Mouse (Mus musculus): ENCODE data around the gene Tmem69. TPM values are rescaled to one million over a fixed set of nuclear protein-coding genes. Genes with fewer than 3 reads are reported as not detected.

Gene Tmem69
- polyA plus RNA-seq (2015; fragmentation: Nextera tagmentation; extraction: Ambion mirVana): 19.2 and 21.3 TPM in 2 replicates

DNA sequence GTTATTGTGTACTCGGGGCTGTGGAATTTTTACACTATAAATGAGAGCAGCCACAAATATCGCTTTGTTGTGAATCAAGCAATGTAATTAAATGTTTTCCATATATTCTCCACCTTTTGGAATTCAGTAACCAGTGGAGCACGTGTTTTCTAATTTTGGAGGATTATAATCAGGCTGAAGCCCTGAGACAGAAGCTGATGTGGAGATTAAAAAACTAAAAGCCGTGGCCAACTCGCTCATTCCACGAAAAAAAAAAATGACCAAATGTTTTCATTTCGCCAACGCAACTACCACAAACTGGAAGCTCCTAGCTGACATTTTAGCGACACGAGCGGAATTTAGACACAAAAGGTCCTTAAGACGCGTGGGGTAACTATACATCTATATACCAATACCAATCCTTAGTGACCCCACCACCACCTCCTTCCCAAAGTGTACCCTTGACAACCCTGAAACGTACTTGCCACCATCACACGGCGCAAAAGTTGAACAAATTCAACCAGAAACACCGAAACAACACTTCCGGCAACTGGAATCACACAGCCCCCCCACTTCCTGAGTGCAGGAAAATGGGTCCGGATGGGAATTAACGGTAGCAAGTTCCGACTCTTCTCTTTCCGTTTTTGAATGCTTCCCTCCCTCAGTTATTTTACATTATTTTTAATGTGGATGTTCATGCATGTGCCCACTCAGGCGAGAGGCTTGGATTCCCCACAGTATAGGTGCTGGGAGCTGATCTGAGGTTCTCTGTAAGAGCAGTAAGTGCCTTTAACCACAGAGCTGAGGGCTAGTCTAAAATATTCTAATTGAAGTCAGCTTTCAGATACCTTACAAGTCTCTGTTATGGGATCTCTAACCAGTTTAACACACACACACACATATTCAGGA, at the start of gene Tmem69:
Tmem69 (minus strand) TSS at position 524 of the 888 bp plus-strand sequence.
- H3K9me3 ChIP-seq (replicated peaks): no peaks in the 10 kb centered on the region
- peaks cover 25% of the 10 kb centered on the region for H3K4me1 ChIP-seq (replicated peaks)
- H3K4me3 ChIP-seq (replicated peaks): peak within 1 kb of the TSS; percentile 97
- peak within 1 kb of the TSS; percentile 96 for H3K9ac ChIP-seq
- peaks cover 19% of the 10 kb centered on the region for H3K36me3 ChIP-seq (replicated peaks)
- ATAC-seq (ENCODE audit: insufficient read depth): no peak
- 2% methylated on average over 23 of the region's 23 CpGs for WGBS (ENCODE audit: insufficient replicate concordance)
- H3K4me2 ChIP-seq: peak within 1 kb of the TSS; percentile 96
- H3K27ac ChIP-seq (replicated peaks): peak within 1 kb of the TSS; percentile 98
- H3K27me3 ChIP-seq: no peaks in the 10 kb centered on the region

DNA sequence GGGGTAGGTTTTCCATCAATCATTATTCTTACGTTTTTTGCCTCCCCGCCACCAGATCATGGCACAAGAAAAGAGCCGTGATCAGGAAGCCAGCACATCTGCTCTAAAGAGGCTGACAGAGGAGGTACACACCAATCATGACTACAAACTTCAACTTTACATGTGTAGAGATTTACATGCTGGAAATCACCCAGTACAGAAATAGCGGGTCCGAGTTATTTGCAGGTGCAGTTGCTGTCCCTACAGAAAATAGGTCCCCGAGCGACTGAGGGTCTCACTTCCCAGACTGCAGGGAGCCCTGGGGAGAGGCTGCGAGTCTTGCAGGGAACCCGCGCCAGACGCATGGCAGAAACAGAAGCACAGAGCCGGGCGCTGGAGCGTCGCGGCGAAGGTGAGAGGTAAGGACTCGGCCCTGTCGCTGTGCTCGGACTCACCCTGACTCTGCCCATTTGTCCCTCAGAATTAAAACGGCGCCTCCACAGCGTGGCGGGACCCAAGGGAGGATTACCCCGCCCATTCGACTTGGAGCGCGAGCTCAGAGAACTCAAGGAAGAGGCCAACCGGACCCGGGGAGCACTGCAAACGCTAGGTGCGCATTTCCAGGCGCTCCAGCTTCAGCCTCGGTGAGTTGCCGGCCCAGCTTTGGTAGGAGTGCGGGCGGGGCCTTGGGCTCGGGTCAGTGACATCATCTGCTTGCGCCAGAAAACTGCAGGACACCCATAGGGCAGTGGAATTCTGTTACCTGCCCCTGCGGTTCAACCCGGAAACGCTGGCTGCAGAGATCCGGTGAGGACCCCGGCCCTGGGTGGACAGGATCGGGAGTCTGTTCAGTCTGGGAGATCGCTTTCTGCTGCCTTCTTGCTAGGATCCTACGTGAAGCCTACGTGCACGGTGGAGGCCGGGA, 41.5 kb upstream of the Tmem69 start:
- peak overlapping the region; percentile 92 for H3K4me2 ChIP-seq
- H3K27ac ChIP-seq (replicated peaks): peak overlapping the region; percentile 77
- peak; percentile 93 for ATAC-seq (ENCODE audit: insufficient read depth)
- peak overlapping the region; percentile 72 for H3K9ac ChIP-seq
- H3K36me3 ChIP-seq (replicated peaks): peaks cover 51% of the 10 kb centered on the region
- H3K4me1 ChIP-seq (replicated peaks): peaks cover 33% of the 10 kb centered on the region
- peak overlapping the region; percentile 76 for H3K4me3 ChIP-seq (replicated peaks)
- H3K9me3 ChIP-seq (replicated peaks): no peaks in the 10 kb centered on the region
- no peaks in the 10 kb centered on the region for H3K27me3 ChIP-seq
- WGBS (ENCODE audit: insufficient replicate concordance): 1% methylated on average over 50 of the region's 50 CpGs

DNA sequence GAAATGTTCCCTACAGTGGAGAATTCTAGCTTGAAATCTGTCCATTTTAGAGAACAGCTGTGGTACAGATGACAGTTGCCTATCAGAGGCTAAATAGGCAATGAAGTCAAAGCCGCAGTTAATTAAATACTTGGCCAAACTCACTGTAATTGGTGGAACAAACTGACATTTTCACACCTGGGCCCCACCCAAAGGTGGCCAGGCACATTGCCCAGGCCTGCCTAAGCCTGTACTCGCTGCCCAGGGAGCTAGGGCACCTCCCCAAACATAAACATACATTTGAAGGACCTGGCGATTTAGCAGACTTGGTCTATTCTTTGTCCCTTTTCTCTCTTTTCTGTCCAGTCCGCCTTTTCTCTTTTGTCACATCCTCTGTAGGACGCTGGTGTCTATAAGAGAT, 40.6 kb upstream of the Tmem69 start, which contains the start of gene Ccdc17:
Ccdc17 (plus strand) TSS at position 276 of the 400 bp plus-strand sequence.
- H3K4me3 ChIP-seq (replicated peaks): peak within 1 kb of the TSS; percentile 76
- peaks cover 33% of the 10 kb centered on the region for H3K4me1 ChIP-seq (replicated peaks)
- H3K4me2 ChIP-seq: peak within 1 kb of the TSS; percentile 92
- peak within 1 kb of the TSS; percentile 72 for H3K9ac ChIP-seq
- peak within 1 kb of the TSS; percentile 77 for H3K27ac ChIP-seq (replicated peaks)
- H3K36me3 ChIP-seq (replicated peaks): peaks cover 51% of the 10 kb centered on the region
- 33% methylated on average over 5 of the region's 5 CpGs for WGBS (ENCODE audit: insufficient replicate concordance)
- ATAC-seq (ENCODE audit: insufficient read depth): no peak
- H3K9me3 ChIP-seq (replicated peaks): no peaks in the 10 kb centered on the region
- no peaks in the 10 kb centered on the region for H3K27me3 ChIP-seq

DNA sequence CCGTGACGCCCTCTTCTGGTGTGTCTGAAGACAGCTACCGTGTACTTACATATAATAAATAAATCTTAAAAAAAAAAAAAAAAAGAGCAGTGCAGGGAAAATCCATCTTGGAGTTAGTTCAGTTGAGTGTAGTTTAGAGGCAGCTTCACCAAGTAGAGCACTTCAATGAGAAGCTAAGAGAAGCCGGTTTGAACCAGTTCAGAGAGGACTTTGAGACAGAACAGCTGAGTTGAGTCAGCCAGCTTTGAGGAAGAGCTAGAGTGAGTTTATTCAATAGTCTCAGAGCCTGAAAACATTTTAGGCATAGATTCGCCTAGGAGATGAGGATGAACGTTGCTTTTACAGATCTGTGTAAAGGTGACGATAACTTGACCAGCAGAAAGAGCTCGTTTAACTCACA, 40.1 kb upstream of the Tmem69 start:
- Histone ChIP-seq H3K9me3 (replicated peaks) (no peaks in the 10 kb centered on the region), H3K4me2 (no peak overlapping the region), H3K27me3 (no peaks in the 10 kb centered on the region), H3K4me1 (replicated peaks) (peaks cover 33% of the 10 kb centered on the region), H3K4me3 (replicated peaks) (no peak overlapping the region), H3K9ac (no peak overlapping the region), H3K36me3 (replicated peaks) (peaks cover 51% of the 10 kb centered on the region), H3K27ac (replicated peaks) (no peak overlapping the region)
- no peak for ATAC-seq (ENCODE audit: insufficient read depth)
- WGBS (ENCODE audit: insufficient replicate concordance): 75% methylated on average over 8 of the region's 8 CpGs

DNA sequence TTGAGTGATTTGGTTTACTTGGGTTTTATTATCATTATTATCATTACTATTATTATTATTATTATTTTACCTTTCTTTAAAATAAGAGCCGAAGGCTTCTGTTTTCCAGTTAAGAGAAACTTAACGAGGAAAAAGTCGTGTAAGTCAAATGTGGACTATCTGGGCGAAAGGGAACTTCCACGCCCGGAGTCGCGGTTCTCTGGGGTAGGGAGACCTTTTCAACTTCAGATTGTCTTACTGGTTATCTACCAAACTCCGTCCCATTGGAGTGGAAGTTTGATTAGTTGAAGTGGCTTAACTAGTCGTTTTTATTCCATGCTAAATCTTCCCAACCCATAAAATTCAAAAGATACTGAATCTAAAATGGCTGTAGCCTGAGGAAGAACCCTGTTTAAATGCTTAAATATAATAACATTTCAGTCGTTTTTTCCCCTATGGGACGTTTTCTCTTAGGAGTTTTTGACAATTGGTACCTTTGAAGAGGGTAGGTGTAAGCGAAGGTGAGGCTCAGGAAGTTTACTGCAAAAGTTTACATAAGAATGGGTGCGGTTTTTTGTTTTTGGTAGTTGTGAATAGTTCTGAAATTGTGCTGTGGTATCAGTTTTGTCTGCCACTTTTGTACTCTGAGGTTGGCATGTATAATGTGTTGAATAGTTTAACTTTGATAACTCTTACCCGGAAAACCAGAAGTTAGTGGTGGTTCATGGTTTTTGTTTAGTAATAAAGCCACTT, 2.6 kb upstream of the Tmem69 start:
- no peak for ATAC-seq (ENCODE audit: insufficient read depth)
- H3K4me2 ChIP-seq: peak overlapping the region; percentile 96
- H3K9me3 ChIP-seq (replicated peaks): no peaks in the 10 kb centered on the region
- peaks cover 41% of the 10 kb centered on the region for H3K4me1 ChIP-seq (replicated peaks)
- H3K27me3 ChIP-seq: no peaks in the 10 kb centered on the region
- peaks cover 9% of the 10 kb centered on the region for H3K36me3 ChIP-seq (replicated peaks)
- under 1% methylated on average over 15 of the region's 15 CpGs for WGBS (ENCODE audit: insufficient replicate concordance)
- H3K4me3 ChIP-seq (replicated peaks): peak overlapping the region; percentile 97
- H3K9ac ChIP-seq: peak overlapping the region; percentile 96
- H3K27ac ChIP-seq (replicated peaks): peak overlapping the region; percentile 98

DNA sequence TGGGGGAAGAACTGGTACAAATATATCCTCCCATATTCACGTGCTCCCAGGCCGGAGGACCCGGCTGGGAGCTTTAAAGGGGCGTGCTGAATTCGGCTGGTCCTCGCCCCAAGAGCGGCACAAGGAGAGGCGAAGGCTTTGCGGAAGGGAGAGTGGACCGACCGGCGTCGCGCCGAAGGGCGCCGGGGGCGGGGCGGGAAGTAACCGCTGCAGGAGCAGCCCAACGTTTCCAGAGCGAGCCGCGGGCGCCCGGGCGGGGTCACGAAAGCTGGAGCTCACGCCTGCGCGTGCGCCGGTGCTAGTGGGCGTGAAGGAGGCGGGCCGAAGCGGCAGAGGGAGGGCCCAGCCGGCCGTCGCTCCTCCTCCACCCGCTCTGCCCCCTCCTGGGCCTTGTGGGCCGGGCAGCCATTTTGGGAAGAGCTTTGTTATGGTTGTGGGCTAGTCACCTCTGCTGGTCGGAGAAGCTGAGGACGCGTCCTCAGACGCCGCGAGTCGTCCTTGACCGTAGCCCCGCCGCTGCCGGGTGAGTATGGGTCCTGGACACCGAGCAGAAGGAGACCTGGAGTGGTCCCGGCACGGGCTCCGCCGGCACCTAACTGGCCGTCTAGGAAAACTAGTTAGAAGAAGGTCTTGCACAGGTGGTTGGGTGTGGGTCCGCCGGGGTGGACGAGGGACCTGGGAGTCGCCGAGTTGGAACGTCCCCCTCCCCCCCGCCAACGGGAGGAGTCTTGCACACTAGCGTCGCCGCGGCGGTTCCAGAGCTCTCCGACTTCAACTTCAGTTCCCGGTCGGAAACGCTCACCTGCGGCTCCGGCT, 1.8 kb upstream of the Tmem69 start, which contains the start of gene Gpbp1l1:
Gpbp1l1 (plus strand) TSS at position 353 of the 816 bp plus-strand sequence.
- peaks cover 16% of the 10 kb centered on the region for H3K36me3 ChIP-seq (replicated peaks)
- peak within 1 kb of the TSS; percentile 96 for H3K9ac ChIP-seq
- H3K27ac ChIP-seq (replicated peaks): peak within 1 kb of the TSS; percentile 98
- peak within 1 kb of the TSS; percentile 96 for H3K4me2 ChIP-seq
- WGBS (ENCODE audit: insufficient replicate concordance): under 1% methylated on average over 78 of the region's 78 CpGs
- H3K27me3 ChIP-seq: no peaks in the 10 kb centered on the region
- H3K4me3 ChIP-seq (replicated peaks): peak within 1 kb of the TSS; percentile 97
- peaks cover 38% of the 10 kb centered on the region for H3K4me1 ChIP-seq (replicated peaks)
- ATAC-seq (ENCODE audit: insufficient read depth): peak; percentile 94
- H3K9me3 ChIP-seq (replicated peaks): no peaks in the 10 kb centered on the region

DNA sequence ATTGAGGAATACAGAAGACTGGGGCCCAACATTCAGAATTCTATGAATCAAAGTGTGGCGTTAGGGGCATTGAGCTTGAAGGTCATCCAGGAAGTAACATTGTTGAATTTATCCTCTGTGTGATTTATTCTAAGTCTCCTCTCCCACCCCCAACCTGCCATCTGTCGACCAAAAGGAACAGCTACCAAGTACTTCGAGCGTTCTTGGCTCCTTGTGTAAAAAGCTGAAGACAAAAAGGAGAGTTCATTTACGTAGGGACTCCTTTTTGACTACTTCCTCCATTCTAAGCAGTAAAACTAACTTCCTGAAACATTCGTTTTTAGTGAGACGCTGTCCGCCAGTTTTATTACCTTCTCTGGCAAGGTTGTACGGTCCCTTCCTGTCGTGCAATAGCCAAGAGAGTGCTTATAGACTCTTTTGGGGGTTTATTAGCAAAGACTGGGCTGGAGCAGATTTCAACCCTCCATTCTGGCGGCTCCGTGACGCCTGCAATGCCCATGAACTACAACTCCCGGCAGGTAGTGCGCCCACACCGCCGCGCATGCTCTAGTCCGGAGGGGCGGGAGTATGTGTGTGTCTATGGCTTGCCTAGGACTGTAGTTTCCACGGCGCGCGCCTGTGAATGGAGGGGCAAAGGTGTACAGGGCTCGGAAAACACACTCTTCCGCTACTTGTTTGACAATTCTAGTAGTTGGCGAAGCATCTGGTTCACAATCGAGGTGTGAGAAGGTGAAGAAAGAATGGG, 997 bp upstream of the Tmem69 start:
- Histone ChIP-seq H3K4me2 (peak overlapping the region; percentile 96), H3K27ac (replicated peaks) (peak overlapping the region; percentile 98), H3K27me3 (no peaks in the 10 kb centered on the region), H3K36me3 (replicated peaks) (peaks cover 19% of the 10 kb centered on the region), H3K9ac (peak overlapping the region; percentile 96), H3K9me3 (replicated peaks) (no peaks in the 10 kb centered on the region), H3K4me1 (replicated peaks) (peaks cover 30% of the 10 kb centered on the region), H3K4me3 (replicated peaks) (peak overlapping the region; percentile 97)
- WGBS (ENCODE audit: insufficient replicate concordance): under 1% methylated on average over 28 of the region's 28 CpGs
- ATAC-seq (ENCODE audit: insufficient read depth): peak; percentile 95

DNA sequence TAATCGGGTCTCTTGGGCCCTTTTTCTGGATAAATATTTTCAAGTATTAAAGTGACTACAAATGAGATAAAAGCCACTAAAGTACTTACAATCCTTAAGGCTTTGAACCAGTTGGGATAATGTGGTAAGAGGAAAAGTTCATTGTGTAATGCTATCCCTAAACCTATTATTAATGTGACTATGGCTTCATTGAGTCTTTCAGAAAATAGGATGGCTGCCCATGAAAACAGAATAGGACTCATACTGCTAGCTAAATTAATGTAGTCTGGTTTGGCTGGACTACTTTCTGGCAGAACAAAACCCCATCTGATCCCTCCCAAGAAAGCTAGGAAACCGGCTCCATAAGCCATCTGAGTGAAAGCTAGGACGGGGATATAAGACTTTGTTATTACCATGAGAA, 2.7 kb downstream of the Tmem69 start:
- Histone ChIP-seq H3K27ac (replicated peaks) (no peak overlapping the region), H3K4me2 (no peak overlapping the region), H3K36me3 (replicated peaks) (peaks cover 19% of the 10 kb centered on the region), H3K4me3 (replicated peaks) (no peak overlapping the region), H3K4me1 (replicated peaks) (peaks cover 8% of the 10 kb centered on the region; the same call in 1 of the 2 replicates), H3K27me3 (no peaks in the 10 kb centered on the region), H3K9me3 (replicated peaks) (no peaks in the 10 kb centered on the region), H3K9ac (no peak overlapping the region)
- ATAC-seq (ENCODE audit: insufficient read depth): no peak
- WGBS (ENCODE audit: insufficient replicate concordance): 83% methylated on average over 3 of the region's 3 CpGs

DNA sequence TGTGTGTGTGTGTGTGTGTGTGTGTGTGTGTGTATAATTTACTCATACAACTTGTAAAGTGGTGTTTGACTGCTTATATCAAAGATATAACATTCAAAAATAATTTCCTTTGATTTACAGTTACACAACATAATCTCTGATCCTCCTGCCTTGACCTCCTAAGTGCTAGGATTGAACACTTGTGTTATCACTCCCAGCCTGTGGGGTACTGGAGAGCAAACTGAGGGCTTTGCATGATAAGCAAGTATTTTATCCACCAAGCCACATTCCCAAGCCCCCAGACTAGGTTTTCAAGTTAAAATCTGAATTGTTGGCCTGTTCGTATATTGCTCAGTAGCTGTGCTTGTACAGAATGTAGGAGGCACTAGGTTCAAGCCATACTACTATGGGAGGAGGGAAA, 5.3 kb downstream of the Tmem69 start:
- Histone ChIP-seq H3K4me3 (replicated peaks) (no peak overlapping the region), H3K4me1 (replicated peaks) (peaks cover 4% of the 10 kb centered on the region; the same call in 1 of the 2 replicates), H3K27me3 (no peaks in the 10 kb centered on the region), H3K36me3 (replicated peaks) (peaks cover 19% of the 10 kb centered on the region), H3K4me2 (no peak overlapping the region), H3K9ac (no peak overlapping the region), H3K9me3 (replicated peaks) (no peaks in the 10 kb centered on the region), H3K27ac (replicated peaks) (no peak overlapping the region)
- ATAC-seq (ENCODE audit: insufficient read depth): no peak
- WGBS (ENCODE audit: insufficient replicate concordance): 38% methylated on average over 1 of the region's 1 CpGs
